Mouse (Mus musculus) gastrocnemius, postnatal 14 days (tissue): Measurements from ENCODE around the gene Nr2c2ap. TPM values are rescaled to one million over a fixed set of nuclear protein-coding genes. Genes with fewer than 3 reads are reported as not detected.

ENCODE experiments used
- DNase-seq: peaks from one replicate; pipeline ENCODE4 v3.0.0; 2021; ENCODE audit warnings: mixed read lengths
- intact Hi-C: fragments of 180-260 bp; cut with DNase I; formaldehyde crosslinking; loops from one replicate; pipeline ENCODE4 v1.15.1; 2025; ENCODE audit warnings: low total_unique reads
- total RNA-seq, 2 experiments: library from RNA; stranded (reverse); gene quantifications; 2 replicates each; pipeline ENCODE4 v1.2.3; 2021

Gene Nr2c2ap
- total RNA-seq, 2 experiments from 2014 or later: 2.2 to 4.4 TPM

DNA sequence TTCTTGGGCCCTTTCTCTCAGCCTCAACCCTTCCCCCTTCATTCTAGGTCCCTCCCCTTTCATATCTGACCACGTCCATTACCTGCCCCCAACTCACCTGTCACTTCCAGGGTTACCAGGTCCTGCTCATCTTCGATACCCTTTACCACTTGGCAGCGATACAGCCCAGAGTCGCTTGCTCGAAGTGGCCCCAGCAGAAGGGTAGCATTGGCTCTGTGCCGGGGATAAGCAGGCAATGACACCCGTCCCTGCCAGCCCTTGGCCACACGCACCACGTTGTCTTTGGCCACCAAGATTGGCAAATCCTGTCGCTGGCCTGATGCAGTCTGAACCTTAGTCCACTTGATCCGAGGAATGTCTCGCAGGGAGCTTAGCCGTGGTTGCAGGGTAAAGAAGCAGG, 16.2 kb upstream of the Nr2c2ap start:
- intact Hi-C loops: loop anchor here (5.0 kb wide), 1 partner anchor 32 kb away; no protein-coding TSS in a partner anchor
- no peak for DNase-seq

GRCm38 (mm10) chr8:70117611-70118010, 13.5 kb upstream of the Nr2c2ap start:
- intact Hi-C loops: no loop called here
- no peak for DNase-seq

- intact Hi-C loops: no loop called here
- DNase-seq: no peak
These were observed 12.1 kb upstream of the Nr2c2ap start for GRCm38 (mm10) chr8:70118726-70119700.

DNA sequence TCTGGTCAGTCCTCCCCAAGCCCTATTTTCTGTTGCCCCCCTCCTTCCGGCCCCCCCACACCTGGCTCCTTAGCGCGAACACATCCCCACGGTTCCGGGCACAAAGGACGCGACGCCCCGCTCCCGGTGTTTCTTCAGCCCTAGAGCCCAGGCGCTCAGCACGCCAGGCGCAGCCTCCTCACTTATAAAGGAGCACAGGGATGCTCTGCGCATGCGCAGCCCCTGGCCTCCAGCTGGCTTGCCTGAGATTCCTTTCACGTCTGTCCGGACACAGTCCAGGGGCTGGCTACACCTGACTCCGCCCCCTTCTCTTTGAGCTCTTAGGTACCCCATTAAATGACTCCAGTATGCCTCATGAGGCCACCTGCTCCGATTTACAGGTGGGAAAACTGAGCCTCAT, 10.5 kb upstream of the Nr2c2ap start, which contains the start of gene Ncan:
Gene Ncan, minus strand, starts transcription at position 207 of the 400 bp plus-strand sequence.
- intact Hi-C loops: no loop called here
- DNase-seq: peak; percentile 43

- intact Hi-C loops: no loop called here
- no peak for DNase-seq
These were observed 8.3 kb upstream of the Nr2c2ap start for GRCm38 (mm10) chr8:70122863-70123262.

DNA sequence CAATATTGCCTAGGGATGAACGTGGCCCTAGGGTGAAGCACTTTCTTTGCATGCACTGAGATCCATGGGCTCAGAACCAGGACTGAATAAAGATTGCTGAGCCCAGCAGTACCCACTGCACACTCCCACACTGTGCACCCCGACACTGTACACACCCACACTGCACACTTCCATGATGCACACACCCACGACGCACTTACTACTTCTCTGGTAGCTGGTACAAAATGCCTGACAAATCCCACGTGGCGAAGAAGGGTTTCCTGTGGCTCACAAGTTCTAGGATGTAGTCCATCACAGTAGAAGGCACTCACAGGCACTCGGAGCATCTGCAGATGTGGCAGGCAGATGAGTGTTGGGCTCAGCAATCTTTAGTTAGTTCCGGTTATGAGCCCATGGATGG, 6.1 kb upstream of the Nr2c2ap start:
- intact Hi-C loops: no loop called here
- DNase-seq: no peak

DNA sequence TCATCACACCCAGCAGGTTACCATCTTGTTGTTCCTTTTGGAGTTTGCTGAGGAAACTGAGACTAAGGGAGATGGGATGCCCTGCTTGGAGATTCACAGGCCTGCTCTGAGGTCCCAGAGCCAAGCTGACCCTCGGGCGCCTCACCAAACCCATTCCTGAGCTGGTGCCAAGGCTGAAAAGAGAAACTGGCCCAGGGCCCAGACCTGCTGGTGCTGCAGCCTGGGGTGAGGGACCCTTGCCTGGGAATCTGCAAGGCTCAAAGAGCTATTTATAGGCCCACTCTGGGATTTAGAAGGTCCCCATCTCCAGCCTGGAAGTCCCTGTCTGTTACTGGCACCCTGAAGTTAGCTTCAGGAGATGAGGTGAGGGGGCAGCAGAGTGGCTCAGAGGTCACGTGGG, 2.7 kb upstream of the Nr2c2ap start:
- DNase-seq: peak; percentile 54
- intact Hi-C loops: no loop called here

GRCm38 (mm10) chr8:70129309-70129952, 1.7 kb upstream of the Nr2c2ap start:
- peak; percentile 51 for DNase-seq
- intact Hi-C loops: no loop called here

DNA sequence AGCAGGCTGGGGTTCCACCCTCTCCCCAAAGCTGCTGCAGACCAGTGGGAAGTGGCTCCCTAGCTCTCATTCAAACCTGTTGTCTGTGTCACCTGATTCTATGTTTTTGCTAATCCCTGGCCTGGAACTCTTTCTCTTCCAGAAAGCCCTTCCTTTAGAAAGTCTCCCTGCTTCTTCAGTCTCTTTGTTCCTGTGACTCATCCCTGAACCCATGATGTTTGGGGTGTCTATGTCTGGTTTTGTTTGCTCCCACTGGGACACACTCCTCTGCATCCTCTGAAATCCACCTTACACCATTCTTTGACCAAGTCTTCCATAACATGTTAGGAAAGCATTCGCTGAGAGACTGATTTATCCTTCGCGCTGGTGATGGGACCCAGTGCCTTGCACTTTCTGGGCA, 1.1 kb upstream of the Nr2c2ap start:
- intact Hi-C loops: no loop called here
- DNase-seq: no peak

- no peak for DNase-seq
- intact Hi-C loops: no loop called here
These were observed 3.0 kb downstream of the Nr2c2ap start for GRCm38 (mm10) chr8:70134086-70134485.

- intact Hi-C loops: no loop called here
- no peak for DNase-seq
These were observed 3.8 kb downstream of the Nr2c2ap start for GRCm38 (mm10) chr8:70134931-70135330.

- intact Hi-C loops: no loop called here
- DNase-seq: no peak
These were observed 5.5 kb downstream of the Nr2c2ap start for GRCm38 (mm10) chr8:70136591-70136990.

GRCm38 (mm10) chr8:70137890-70138289, 6.8 kb downstream of the Nr2c2ap start:
- DNase-seq: no peak
- intact Hi-C loops: no loop called here

DNA sequence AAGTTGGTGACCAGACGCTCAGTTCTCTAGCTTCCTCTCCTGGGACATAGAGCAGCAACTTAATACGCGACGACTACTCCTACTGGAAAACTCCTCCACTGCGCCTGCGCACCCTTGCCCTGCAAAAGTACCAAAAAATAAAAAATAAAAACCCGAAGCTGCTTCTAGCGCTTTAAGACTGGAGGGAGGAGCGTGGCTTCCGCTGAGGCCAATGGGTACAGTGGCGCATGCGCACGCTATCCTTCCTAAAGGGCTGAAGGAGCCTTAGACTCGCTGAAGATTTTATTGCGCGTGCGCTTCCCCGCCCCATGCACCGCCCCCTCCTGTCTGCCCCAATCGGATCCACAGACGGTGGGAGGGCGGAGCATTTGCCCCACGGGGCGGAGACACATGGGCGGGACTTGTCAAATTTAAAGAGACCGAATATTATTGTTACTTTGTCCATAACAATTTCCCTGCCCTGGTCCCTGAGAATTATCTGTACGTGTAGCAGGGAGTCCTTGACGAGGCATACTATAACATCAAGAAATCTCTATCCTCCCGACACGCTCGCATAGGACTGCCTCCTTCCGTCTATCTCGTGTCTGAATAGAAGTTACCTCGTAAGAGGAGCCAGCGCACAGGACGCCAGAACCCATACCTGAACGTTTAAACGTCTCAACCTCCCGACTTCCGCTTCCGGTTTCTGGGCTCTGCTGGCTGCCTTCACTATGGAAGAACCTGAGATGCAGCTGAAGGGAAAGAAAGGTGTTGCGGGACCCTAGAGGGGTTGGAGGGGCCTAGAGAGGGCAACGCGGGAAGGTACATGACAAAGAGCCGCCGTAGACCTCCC, 8.1 kb downstream of the Nr2c2ap start, which contains the start of the genes Rfxank, Borcs8 and Mef2b:
Gene Rfxank, minus strand, starts transcription at position 129 of the 832 bp plus-strand sequence.
Gene Borcs8, plus strand, starts transcription at position 474 of the 832 bp plus-strand sequence.
Gene Mef2b, plus strand, starts transcription at position 686 of the 832 bp plus-strand sequence.
- DNase-seq: peak; percentile 99
- intact Hi-C loops: no loop called here

- intact Hi-C loops: no loop called here
- DNase-seq: no peak
These were observed 8.8 kb downstream of the Nr2c2ap start for GRCm38 (mm10) chr8:70139981-70140380.

GRCm38 (mm10) chr8:70147678-70148607, 16.8 kb downstream of the Nr2c2ap start:
- intact Hi-C loops: loop anchor here (5.0 kb wide), 1 partner anchor 36 kb away; no protein-coding TSS in a partner anchor
- DNase-seq: no peak

GRCm38 (mm10) chr8:70150158-70150557, 19.0 kb downstream of the Nr2c2ap start:
- intact Hi-C loops: no loop called here
- DNase-seq: no peak

DNA sequence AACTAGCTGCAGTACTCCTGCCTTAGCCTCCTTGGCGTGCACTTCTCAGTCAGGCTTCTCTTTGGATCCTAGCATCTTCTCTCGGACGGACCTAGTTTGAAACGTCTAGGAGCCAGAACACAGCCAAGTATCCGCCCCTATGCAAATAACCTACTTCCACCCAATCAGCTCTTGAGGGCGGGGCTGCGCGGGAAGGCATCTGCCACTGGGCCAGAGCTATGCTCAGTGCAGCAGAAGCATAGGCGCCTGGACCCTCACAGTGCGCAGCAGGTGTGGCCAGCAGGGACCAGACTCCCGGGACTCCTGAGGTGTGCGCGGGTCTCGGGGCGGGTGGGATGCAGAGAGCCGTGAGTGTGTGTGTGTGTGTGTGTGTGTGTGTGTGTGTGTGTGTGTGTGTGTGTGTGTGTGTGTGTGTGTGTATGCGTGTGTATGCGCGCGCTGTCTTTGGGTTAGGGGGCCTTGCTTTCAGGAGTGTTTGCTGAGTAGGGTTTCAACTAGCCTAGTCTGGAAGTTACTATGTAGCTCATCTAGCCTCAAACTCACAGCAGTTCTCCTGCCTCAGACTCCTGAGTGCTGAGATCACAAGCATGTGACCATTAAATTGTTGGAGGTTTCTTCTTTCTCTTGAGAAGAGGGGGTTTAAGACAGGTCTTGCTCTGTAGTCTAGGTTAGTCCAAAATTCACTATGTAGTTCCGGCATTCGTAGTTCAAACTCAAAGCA, 21.6 kb downstream of the Nr2c2ap start:
- peak; percentile 77 for DNase-seq
- intact Hi-C loops: no loop called here
